Mouse (Mus musculus): ENCODE measurements around the gene Ncmap.

DNA sequence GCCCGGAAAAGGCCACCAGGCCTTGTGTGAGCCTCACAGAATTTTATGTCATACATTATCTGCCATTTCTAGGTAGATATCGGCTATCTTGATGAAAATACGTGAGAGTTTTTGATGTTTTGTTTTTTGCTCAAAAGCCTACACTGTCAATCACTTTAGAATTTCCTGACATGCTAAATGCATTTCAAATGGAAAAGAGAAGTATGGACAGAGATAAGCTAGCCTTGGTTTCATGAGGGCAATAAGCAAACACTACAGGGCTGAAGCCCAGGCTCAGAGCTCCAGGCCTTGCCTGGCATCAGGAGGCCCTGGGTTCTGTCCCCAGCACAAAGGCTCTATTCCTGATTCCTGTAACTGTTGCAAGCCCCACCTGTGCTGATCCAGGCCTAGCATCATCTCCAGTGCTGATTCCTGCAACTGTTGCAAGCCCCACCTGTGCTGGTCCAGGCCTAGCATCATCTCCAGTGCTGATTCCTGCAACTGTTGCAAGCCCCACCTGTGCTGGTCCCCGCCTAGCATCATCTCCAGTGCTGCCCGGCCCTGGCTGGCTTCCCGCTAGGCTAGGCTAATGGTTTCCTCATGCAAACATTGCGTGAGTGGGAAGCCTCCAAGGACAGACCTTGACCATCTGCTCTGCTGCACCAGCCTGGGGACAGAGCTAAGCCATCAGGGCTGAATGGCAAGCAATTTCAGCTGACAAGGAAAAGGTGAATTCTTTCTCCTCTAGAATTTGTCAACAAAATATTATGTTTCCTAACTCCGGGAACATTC lies 32.1 kb upstream of the Ncmap start:
- TF ChIP-seq CEBPB (IDR thresholded peaks at IDR 0.05; ENCODE audit: insufficient read depth, poor library complexity, severe bottlenecking) = no peak
- TF ChIP-seq POLR2A (IDR thresholded peaks at IDR 0.05; ENCODE audit: insufficient read length, low read depth) = no peak
- no peak for TF ChIP-seq MAX (IDR thresholded peaks at IDR 0.05; ENCODE audit: low read depth)
- TF ChIP-seq POLR2AphosphoS2 (IDR thresholded peaks at IDR 0.05; ENCODE audit: insufficient read length, low read depth) = no peak
- TF ChIP-seq USF1 (IDR thresholded peaks at IDR 0.05; ENCODE audit: low read depth) = no peak

Data from myocyte (in vitro differentiated cells).